Mouse (Mus musculus) macrophage (primary cell): ENCODE results near the gene Sema5a. TPM values are rescaled to one million over a fixed set of nuclear protein-coding genes. Genes with fewer than 3 reads are reported as not detected.

Experiments used
- H3K27ac ChIP-seq: fragments of 350-480 bp; formaldehyde crosslinking; 2 replicates; pipeline ENCODE4 v1.9.0; 2021
- H3K36me3 ChIP-seq: fragments of 350-480 bp; formaldehyde crosslinking; 2 replicates; pipeline ENCODE4 v1.9.0; 2021; ENCODE audit errors: inconsistent target
- H3K4me3 ChIP-seq: fragments of 350-480 bp; formaldehyde crosslinking; 2 replicates; pipeline ENCODE4 v1.9.0; 2021; ENCODE audit errors: inconsistent target
- H3K79me2 ChIP-seq: fragments of 350-480 bp; formaldehyde crosslinking; 2 replicates; pipeline ENCODE4 v1.9.0; 2021; ENCODE audit errors: inconsistent target
- WGBS: methylation state at CpG from one replicate; pipeline ENCODE4 v1.1.7; 2026; ENCODE audit warnings: inconsistent platforms; ENCODE audit not compliant: missing documents; 5-methylcytosine and 5-hydroxymethylcytosine counted together
- polyA plus RNA-seq: library from polyadenylated mRNA; stranded (reverse); fragments of 250-400 nt; gene quantifications from 3 replicates; pipeline ENCODE4 v1.2.4, GENCODE M21; 2018; ENCODE audit warnings: inconsistent platforms

The Sema5a gene
- polyA plus RNA-seq, 1 experiment from 2014 or later = not detected

DNA sequence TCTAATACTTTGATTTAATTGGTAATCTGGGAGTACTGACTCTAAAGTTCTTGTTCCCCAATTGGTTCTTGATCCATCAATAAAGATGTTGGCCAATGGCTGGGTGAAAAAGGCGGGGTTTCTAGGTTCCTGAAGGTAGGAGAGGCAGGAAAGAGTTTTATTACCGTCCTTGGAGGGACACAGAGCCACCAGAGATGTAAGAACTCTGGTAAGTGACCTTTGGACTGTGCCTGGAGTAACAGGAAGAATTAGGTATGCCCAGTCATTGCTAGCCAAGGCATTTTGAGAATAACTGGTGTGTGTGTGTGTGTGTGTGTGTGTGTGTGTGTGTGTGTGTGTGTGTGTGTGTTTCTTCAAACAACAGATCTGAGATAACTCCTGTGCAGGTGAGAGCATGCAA lies 330.6 kb downstream of the Sema5a start:
- Histone ChIP-seq H3K36me3 (no peaks in the 10 kb centered on the region), H3K4me3 (no peak overlapping the region), H3K79me2 (no peaks in the 10 kb centered on the region), H3K27ac (no peak overlapping the region)
- WGBS = 77% methylated on average over 2 of the region's 2 CpGs

DNA sequence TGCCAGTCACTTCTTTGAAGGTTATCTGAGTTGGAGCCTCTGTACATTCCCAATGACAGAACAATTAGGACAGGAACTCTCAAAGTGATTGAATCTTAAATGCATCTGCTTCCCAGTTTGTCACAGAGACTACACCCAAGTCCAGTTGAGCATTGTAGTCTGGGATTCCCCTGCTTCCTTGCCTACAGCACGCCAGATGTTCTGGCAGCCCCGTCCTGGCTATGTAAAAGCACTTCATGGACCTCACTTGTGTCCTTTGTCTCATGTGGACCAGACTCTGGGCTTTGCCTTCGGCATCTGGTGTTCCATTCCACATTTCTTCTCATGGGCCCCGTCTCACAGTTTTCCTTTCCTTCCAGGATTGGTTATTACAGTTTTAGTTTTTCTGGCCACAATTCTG lies 334.7 kb downstream of the Sema5a start:
- 82% methylated on average over 4 of the region's 4 CpGs for WGBS
- no peak overlapping the region for H3K27ac ChIP-seq
- no peak overlapping the region for H3K4me3 ChIP-seq
- no peaks in the 10 kb centered on the region for H3K79me2 ChIP-seq
- H3K36me3 ChIP-seq = no peaks in the 10 kb centered on the region

DNA sequence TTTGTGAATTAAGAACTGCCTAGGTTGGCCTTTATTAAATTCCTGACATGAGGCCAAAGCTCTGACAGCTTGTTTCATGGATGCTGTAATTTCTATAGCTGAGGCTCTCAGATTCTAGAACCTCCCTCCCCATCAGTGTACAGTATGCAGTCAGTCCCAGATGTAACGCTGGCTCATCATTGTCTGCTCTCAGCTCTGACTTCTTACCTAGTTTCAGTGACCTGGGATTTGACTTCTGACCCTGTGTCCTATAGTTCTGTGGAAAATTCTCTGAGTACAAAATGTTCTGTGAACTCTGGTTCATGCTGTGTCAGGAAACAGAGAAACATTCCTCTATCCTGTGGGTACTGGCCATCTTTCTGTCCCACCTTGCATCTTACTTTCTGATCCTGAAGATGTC lies 346.0 kb downstream of the Sema5a start:
- Histone ChIP-seq H3K27ac (no peak overlapping the region), H3K36me3 (no peaks in the 10 kb centered on the region), H3K79me2 (no peaks in the 10 kb centered on the region), H3K4me3 (no peak overlapping the region)
- WGBS = 91% methylated on average over 1 of the region's 1 CpGs

DNA sequence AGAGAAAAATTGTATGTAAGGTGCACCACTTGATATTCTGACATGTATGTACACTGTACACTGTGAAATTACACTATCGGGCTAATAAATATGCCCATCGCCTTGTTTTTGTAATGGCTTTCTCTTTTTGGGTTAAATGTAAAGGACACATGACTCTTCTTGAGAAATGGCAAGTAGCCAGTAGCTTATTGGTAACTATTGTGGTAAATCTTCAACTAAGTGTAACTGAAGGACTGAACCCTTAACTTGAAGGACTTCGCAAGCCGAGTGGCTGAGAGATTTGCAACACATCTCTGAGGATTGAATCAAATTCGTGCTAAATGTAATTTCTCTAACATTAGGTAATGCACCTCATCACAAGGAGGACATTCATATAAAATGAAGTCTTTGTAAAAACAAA lies 349.1 kb downstream of the Sema5a start:
- H3K79me2 ChIP-seq = no peaks in the 10 kb centered on the region
- no peaks in the 10 kb centered on the region for H3K36me3 ChIP-seq
- WGBS = 95% methylated on average over 5 of the region's 5 CpGs
- no peak overlapping the region for H3K27ac ChIP-seq
- H3K4me3 ChIP-seq = no peak overlapping the region

DNA sequence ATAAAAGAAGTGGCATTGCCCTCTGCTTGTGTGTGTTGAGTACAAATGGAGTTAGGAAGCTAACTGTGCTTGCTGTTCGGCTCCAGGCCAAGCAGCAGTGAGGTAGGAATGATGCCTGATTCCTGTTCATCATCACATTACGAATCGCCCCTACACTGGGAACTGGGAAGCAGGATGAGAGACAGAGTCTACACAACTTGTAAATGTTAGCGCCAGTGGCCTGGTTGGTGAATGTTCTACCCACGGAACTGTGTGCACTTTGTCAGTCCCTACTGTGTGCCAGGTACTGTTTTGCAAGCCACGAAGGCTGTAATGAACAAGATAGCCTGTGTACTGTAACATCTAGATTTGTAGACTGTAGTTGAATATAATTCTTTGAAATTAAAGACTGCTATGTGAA lies 352.0 kb downstream of the Sema5a start:
- no peak overlapping the region for H3K27ac ChIP-seq
- H3K36me3 ChIP-seq = no peaks in the 10 kb centered on the region
- 76% methylated on average over 4 of the region's 6 CpGs for WGBS
- no peaks in the 10 kb centered on the region for H3K79me2 ChIP-seq
- no peak overlapping the region for H3K4me3 ChIP-seq

DNA sequence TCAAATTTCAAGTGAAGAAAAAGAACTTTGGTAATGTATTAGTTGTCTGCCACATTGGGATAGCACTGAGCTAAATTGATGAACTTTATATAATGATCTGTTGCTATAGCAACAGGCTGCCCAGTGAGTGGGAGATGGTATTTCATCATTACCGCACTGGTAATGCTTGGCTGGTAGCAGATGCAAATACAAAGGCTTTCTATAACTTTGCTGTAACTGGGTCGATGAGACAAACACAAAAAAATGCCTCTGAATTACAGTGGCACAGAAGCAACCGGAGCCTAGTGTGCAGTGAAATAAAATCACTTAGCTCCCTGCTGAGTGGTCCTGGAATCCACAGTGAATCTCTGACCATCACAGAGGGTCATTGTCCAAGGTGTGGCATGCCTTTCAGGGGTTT lies 352.6 kb downstream of the Sema5a start:
- no peak overlapping the region for H3K27ac ChIP-seq
- H3K79me2 ChIP-seq = no peaks in the 10 kb centered on the region
- no peaks in the 10 kb centered on the region for H3K36me3 ChIP-seq
- H3K4me3 ChIP-seq = no peak overlapping the region
- 92% methylated on average over 3 of the region's 3 CpGs for WGBS

DNA sequence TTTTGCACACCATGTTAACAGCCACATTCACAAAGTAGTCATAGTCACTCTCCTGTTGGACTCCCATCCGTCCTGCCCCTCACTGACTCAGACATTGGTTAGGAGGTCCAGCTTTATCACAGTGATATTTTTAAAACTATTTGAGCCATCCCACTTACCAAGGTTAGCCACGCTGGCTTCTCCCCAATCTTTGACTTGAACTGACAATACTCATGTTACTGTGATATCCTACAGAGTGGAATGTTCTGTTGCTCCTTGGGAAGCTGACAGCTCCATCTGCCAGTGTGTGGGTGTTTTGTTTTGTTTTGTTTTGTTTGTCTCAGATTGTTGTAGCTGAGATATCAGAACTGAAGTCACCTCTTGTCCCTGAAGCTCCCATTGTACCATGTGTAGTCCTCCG lies 362.6 kb downstream of the Sema5a start:
- Histone ChIP-seq H3K79me2 (no peaks in the 10 kb centered on the region), H3K27ac (no peak overlapping the region), H3K36me3 (no peaks in the 10 kb centered on the region), H3K4me3 (no peak overlapping the region)
- WGBS = 77% methylated on average over 3 of the region's 3 CpGs

DNA sequence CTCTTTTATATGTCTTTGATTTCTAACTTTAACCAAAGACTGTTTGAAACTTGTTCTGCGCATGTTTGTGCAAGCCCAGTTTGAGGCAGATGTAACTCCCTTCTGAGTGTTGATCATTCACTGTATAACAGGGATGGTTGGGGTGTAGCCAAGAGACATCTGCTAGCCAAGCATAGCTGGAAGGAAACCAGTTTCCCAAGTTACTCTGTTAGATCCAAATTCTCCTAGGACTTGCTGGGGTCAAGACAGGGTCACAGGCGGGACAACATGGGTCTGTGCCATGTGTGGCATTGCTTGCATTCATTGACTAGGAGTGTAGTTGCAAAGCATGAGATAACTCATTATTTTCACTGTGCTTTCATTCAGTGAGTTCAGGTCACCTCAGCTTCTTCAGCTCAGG lies 366.2 kb downstream of the Sema5a start:
- Histone ChIP-seq H3K36me3 (no peaks in the 10 kb centered on the region), H3K4me3 (no peak overlapping the region), H3K27ac (no peak overlapping the region), H3K79me2 (no peaks in the 10 kb centered on the region)
- WGBS = 77% methylated on average over 2 of the region's 2 CpGs

DNA sequence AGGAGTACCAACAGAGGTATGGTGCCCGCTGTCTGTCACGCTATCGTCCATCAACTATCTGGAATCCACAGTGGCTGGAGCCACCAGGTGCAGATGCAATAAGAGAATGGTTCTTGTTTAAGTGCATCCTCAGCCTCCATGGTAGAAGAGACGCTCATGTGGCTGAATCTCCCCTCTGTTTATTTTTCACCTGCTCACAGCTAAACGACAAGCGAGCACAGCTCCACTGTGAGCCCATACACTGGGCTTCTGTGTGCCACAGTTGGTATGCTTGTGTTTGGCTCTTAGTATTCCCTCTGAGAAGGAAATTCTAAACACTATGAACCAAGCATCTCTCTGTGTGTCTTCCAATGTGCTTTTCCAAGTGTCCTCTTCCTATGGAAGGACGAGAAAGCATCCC lies 366.6 kb downstream of the Sema5a start:
- H3K4me3 ChIP-seq = no peak overlapping the region
- H3K36me3 ChIP-seq = no peaks in the 10 kb centered on the region
- 83% methylated on average over 7 of the region's 7 CpGs for WGBS
- no peaks in the 10 kb centered on the region for H3K79me2 ChIP-seq
- no peak overlapping the region for H3K27ac ChIP-seq

DNA sequence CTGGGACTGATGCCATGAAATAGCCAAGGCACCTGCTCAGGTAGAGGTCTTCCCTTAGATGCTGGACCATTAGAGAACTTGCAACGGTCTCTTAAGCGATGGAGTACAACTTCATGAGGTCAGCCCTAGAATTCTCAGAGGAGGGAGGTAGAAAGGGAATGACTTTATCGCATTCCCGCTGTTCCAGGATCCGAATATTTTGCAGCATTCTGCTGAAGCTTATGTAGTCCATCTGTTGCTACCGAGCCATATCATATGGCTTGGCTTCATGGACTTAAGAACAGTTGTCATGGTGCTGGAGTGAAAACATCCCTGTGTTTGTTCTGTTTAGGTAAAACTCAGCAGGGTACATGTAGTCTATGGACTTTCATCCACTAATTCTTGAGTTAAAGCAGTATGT lies 369.1 kb downstream of the Sema5a start:
- 89% methylated on average over 6 of the region's 6 CpGs for WGBS
- Histone ChIP-seq H3K79me2 (no peaks in the 10 kb centered on the region), H3K4me3 (no peak overlapping the region), H3K36me3 (no peaks in the 10 kb centered on the region), H3K27ac (no peak overlapping the region)

DNA sequence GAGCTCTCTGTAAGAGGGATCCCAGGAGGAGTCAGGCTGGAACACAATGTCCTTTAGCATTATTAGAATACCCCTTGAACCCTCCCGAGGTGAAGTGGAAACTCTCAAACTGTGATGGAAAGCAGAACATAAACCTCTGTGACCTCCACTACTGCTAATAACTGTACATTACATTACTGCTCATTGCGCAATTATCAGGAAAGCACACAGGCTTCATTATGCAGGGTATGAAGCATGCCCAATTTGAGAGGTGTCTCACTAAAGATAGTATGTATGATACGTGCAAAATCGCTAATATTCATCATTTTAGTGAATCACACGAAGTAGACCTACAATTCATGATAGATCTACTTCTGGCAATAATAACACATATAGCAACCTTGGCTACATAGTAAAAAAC lies 371.2 kb downstream of the Sema5a start:
- no peaks in the 10 kb centered on the region for H3K36me3 ChIP-seq
- H3K4me3 ChIP-seq = no peak overlapping the region
- WGBS = 84% methylated on average over 5 of the region's 5 CpGs
- H3K27ac ChIP-seq = no peak overlapping the region
- no peaks in the 10 kb centered on the region for H3K79me2 ChIP-seq

DNA sequence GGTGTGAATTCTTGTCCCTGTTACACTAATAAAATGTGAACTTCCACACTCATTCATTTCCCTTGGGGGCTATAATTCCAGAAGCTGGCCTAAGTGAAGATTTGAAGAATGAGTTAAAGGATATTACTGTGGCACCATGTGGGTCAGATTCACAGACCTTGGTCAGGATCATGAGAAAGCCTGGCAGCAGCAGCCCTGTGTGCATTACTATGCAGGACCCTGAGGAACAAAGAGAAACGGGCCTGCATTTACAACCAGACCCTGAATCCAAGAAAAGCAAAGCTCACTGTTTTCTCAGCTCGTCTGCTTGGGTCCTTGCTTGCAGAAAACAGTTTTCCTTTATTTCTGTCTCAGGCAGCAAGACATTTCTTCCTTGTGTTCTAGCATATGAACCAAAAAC lies 374.6 kb downstream of the Sema5a start:
- no peaks in the 10 kb centered on the region for H3K79me2 ChIP-seq
- H3K4me3 ChIP-seq = no peak overlapping the region
- no peaks in the 10 kb centered on the region for H3K36me3 ChIP-seq
- no peak overlapping the region for H3K27ac ChIP-seq
- WGBS = 70% methylated on average over 2 of the region's 2 CpGs

DNA sequence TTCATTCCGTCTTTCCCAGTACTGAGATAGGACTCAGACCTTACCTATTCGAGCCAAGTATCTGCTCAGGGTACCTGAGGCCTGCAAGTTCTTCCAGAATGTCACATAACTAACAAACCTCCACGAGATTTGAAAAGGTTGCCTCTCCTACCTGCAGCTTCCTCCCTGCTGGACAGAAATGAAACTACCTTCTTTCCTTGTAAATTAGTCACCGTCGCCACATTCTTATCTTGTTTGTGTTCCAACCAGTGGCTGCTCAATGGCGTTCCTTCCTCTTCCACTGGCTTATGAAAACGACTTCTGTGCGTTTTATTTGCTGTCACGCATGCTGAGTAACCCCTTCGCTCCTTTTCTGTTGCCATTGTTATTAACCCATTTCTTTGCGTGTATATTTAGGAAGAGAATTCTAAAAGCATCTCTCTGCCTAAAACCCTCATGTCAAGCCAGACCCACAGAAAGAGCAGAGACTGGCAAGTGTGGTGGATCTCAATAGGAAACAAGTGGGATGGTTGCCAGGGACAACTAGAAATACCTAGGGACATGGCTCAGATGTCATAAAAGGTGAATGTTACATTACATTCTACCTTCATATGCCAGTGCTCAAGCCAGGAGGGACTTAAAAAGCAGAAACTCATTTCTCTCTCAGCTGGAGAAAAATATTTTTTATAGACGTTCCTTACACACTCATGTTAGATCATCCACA lies 378.6 kb downstream of the Sema5a start:
- 77% methylated on average over 12 of the region's 12 CpGs for WGBS
- H3K36me3 ChIP-seq = no peaks in the 10 kb centered on the region
- no peaks in the 10 kb centered on the region for H3K79me2 ChIP-seq
- no peak overlapping the region for H3K27ac ChIP-seq
- no peak overlapping the region for H3K4me3 ChIP-seq

DNA sequence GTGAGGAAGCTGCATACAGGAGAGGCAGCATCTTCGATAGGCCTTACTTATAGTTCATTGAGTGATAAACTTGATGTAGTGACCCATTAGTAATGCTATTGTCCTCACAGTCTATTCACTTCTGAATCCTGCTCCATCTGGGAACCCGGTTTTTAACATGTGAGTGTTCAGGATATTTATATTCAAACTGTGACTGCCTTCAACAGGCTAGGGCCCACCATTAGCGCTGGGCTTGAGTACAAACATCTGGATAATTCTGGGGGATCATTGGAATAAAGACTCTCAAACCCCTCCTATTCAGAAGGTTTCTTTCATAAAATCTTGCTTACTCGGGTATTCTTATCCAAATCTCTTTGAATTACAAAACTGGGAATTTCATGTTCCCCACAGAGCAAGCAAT lies 379.5 kb downstream of the Sema5a start:
- Histone ChIP-seq H3K36me3 (no peaks in the 10 kb centered on the region), H3K27ac (no peak overlapping the region), H3K79me2 (no peaks in the 10 kb centered on the region), H3K4me3 (no peak overlapping the region)
- 85% methylated on average over 4 of the region's 4 CpGs for WGBS

DNA sequence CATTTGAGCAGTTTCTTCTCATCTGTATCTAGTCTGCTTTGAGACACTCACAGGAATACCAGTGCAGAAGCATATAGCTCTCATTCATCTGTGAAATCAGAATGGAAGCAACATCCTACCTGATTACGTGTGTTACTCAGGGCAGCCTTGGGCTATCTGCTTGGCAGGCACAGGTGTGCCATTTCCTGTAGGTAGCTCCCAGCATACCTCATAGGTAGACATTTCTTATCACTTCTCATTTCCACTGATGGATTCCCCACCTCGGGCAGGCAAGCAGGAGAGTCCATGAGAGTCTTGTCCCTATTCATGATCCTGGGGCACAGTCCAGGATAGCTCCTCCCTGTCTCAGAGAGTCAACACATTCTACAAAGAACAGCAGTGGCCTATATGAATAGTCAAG lies 381.4 kb downstream of the Sema5a start:
- Histone ChIP-seq H3K4me3 (no peak overlapping the region), H3K36me3 (no peaks in the 10 kb centered on the region), H3K27ac (no peak overlapping the region), H3K79me2 (no peaks in the 10 kb centered on the region)
- WGBS = 77% methylated on average over 2 of the region's 2 CpGs

DNA sequence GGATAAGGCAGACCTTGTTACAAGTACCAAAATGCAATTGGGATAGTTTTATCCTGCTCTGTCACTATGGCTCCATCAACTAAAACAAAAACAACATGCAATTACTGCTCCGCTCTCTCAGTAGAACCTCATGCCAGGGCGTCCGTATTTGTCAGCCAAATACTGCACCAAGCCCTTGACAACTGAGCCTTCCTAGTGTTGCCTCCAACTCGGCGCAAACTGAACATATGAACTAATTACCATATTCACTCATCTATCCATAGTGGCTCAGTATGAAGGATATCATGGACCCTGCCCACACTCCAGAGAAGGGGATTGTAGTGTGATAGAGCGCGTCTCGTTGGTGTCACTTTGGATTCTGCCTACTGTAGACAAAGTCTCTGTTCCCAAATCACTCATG lies 389.1 kb downstream of the Sema5a start:
- Histone ChIP-seq H3K27ac (no peak overlapping the region), H3K79me2 (no peaks in the 10 kb centered on the region), H3K36me3 (no peaks in the 10 kb centered on the region), H3K4me3 (no peak overlapping the region)
- 87% methylated on average over 8 of the region's 8 CpGs for WGBS
